Mouse (Mus musculus) kidney, postnatal 36 days (tissue): ENCODE measurements around the gene Kcnj12.
A peak's percentile ranks its signal among the peaks of the same experiment; 100 is the strongest.

Experiments
- DNase-seq, 2 experiments: peaks; one replicate each; pipeline ENCODE4 v3.0.0; 2021 to 2022; ENCODE audit warnings: mixed read lengths in 2 of 2

Gene Kcnj12

GRCm38 (mm10) chr11:61022550-61023391 is at the start of gene Kcnj12:
Gene Kcnj12, plus strand, starts transcription at chr11:61022564.
- DNase-seq, result no peak

- DNase-seq, result no peak
Measured at GRCm38 (mm10) chr11:60975097-60975496, 47.3 kb upstream of the Kcnj12 start.

GRCm38 (mm10) chr11:60976234-60976633 is 46.1 kb upstream of the Kcnj12 start:
- DNase-seq, result peak in 1 of 2 experiments; percentile 34

GRCm38 (mm10) chr11:60976742-60977141 is 45.6 kb upstream of the Kcnj12 start:
- peak; percentile 76 to 82 for DNase-seq

GRCm38 (mm10) chr11:60977153-60977552 is 45.2 kb upstream of the Kcnj12 start:
- no peak for DNase-seq

GRCm38 (mm10) chr11:60978658-60979057 is 43.7 kb upstream of the Kcnj12 start:
- DNase-seq, result no peak

GRCm38 (mm10) chr11:60979788-60980187 is 42.6 kb upstream of the Kcnj12 start:
- DNase-seq, result no peak

GRCm38 (mm10) chr11:60981693-60982486 is 40.5 kb upstream of the Kcnj12 start:
- no peak for DNase-seq

GRCm38 (mm10) chr11:60984912-60985558 is 37.3 kb upstream of the Kcnj12 start:
- DNase-seq, result no peak

GRCm38 (mm10) chr11:60990428-60990827 is 31.9 kb upstream of the Kcnj12 start:
- DNase-seq, result no peak

- DNase-seq, result no peak
Measured at GRCm38 (mm10) chr11:61002736-61003135, 19.6 kb upstream of the Kcnj12 start.

GRCm38 (mm10) chr11:61004046-61004445 is 18.3 kb upstream of the Kcnj12 start:
- DNase-seq, result no peak

GRCm38 (mm10) chr11:61004781-61005180 is 17.6 kb upstream of the Kcnj12 start:
- no peak for DNase-seq

GRCm38 (mm10) chr11:61005345-61005744 is 17.0 kb upstream of the Kcnj12 start:
- no peak for DNase-seq

- peak; percentile 66 to 81 for DNase-seq
Measured at GRCm38 (mm10) chr11:61011736-61012294, 10.5 kb upstream of the Kcnj12 start.

- no peak for DNase-seq
Measured at GRCm38 (mm10) chr11:61016866-61017398, 5.4 kb upstream of the Kcnj12 start.

GRCm38 (mm10) chr11:61021129-61021528 is 1.2 kb upstream of the Kcnj12 start:
- no peak for DNase-seq

GRCm38 (mm10) chr11:61021676-61022549 is 451 bp upstream of the Kcnj12 start:
- DNase-seq, result peak in 1 of 2 experiments; percentile 19

- no peak for DNase-seq
Measured at GRCm38 (mm10) chr11:61023416-61024200, 1.2 kb downstream of the Kcnj12 start.

GRCm38 (mm10) chr11:61024388-61024787 is 2.0 kb downstream of the Kcnj12 start:
- no peak for DNase-seq

GRCm38 (mm10) chr11:61024996-61025395 is 2.6 kb downstream of the Kcnj12 start:
- no peak for DNase-seq
